Mouse (Mus musculus): Measurements from ENCODE around the gene Rimbp2. TPM values are rescaled to one million over a fixed set of nuclear protein-coding genes. Genes with fewer than 3 reads are reported as not detected.
"Not testable (repeated sequence)": the region's sequence is repeated elsewhere in the genome, so short reads cannot be mapped to it uniquely, and the experiment has no call there.

Gene Rimbp2
- polyA plus RNA-seq, 1 experiment from 2014 or later, result 0.17 TPM

- Histone ChIP-seq H3K4me2 (replicated peaks) (no peak overlapping the region), H3K9ac (no peak overlapping the region), H3K4me3 (replicated peaks) (no peak overlapping the region), H3K27me3 (0 out of 2 replicates have a peak, but pooled peaks cover 2% of the 10 kb centered on the region), H3K36me3 (no peaks in the 10 kb centered on the region), H3K27ac (replicated peaks) (no peak overlapping the region), H3K9me3 (replicated peaks) (no peaks in the 10 kb centered on the region), H3K4me1 (no peaks in the 10 kb centered on the region)
- WGBS, result 88% methylated on average over 6 of the region's 6 CpGs
- ATAC-seq (ENCODE audit: insufficient number of reproducible peaks, low FRiP score, low TSS enrichment, low read depth), result no peak
Measured at GRCm38 (mm10) chr5:128744351-128744750, 208.9 kb downstream of the Rimbp2 start.

- no peak overlapping the region for H3K4me2 ChIP-seq (replicated peaks)
- no peak overlapping the region for H3K9ac ChIP-seq
- no peak overlapping the region for H3K27ac ChIP-seq (replicated peaks)
- no peaks in the 10 kb centered on the region for H3K36me3 ChIP-seq
- 22% methylated on average over 8 of the region's 8 CpGs for WGBS
- H3K9me3 ChIP-seq (replicated peaks), result no peaks in the 10 kb centered on the region
- ATAC-seq (ENCODE audit: insufficient number of reproducible peaks, low FRiP score, low TSS enrichment, low read depth), result no peak
- peaks cover 6% of the 10 kb centered on the region for H3K27me3 ChIP-seq
- no peaks in the 10 kb centered on the region for H3K4me1 ChIP-seq
- H3K4me3 ChIP-seq (replicated peaks), result no peak overlapping the region
Measured at GRCm38 (mm10) chr5:128739838-128740171, 213.5 kb downstream of the Rimbp2 start.

- H3K4me1 ChIP-seq, result no peaks in the 10 kb centered on the region
- peaks cover 6% of the 10 kb centered on the region for H3K27me3 ChIP-seq
- H3K4me2 ChIP-seq (replicated peaks), result no peak overlapping the region
- H3K36me3 ChIP-seq, result no peaks in the 10 kb centered on the region
- H3K9me3 ChIP-seq (replicated peaks), result no peaks in the 10 kb centered on the region
- H3K4me3 ChIP-seq (replicated peaks), result no peak overlapping the region
- WGBS, result 23% methylated on average over 16 of the region's 17 CpGs
- ATAC-seq (ENCODE audit: insufficient number of reproducible peaks, low FRiP score, low TSS enrichment, low read depth), result no peak
- H3K27ac ChIP-seq (replicated peaks), result no peak overlapping the region
- H3K9ac ChIP-seq, result no peak overlapping the region
Measured at GRCm38 (mm10) chr5:128739168-128739837, 214.0 kb downstream of the Rimbp2 start.

- Histone ChIP-seq H3K4me2 (replicated peaks) (no peak overlapping the region), H3K36me3 (no peaks in the 10 kb centered on the region), H3K9ac (no peak overlapping the region), H3K4me3 (replicated peaks) (no peak overlapping the region), H3K27me3 (peaks cover 4% of the 10 kb centered on the region), H3K4me1 (no peaks in the 10 kb centered on the region), H3K9me3 (replicated peaks) (no peaks in the 10 kb centered on the region), H3K27ac (replicated peaks) (no peak overlapping the region)
- ATAC-seq (ENCODE audit: insufficient number of reproducible peaks, low FRiP score, low TSS enrichment, low read depth), result no peak
- 76% methylated on average over 22 of the region's 22 CpGs for WGBS
Measured at GRCm38 (mm10) chr5:128735921-128736320, 217.4 kb downstream of the Rimbp2 start.

GRCm38 (mm10) chr5:128733955-128734354, 219.3 kb downstream of the Rimbp2 start:
- ATAC-seq (ENCODE audit: insufficient number of reproducible peaks, low FRiP score, low TSS enrichment, low read depth), result no peak
- WGBS, result 2% methylated on average over 6 of the region's 6 CpGs
- no peak overlapping the region for H3K9ac ChIP-seq

GRCm38 (mm10) chr5:128732416-128733014, 220.8 kb downstream of the Rimbp2 start:
- no peak overlapping the region for H3K27ac ChIP-seq (replicated peaks)
- no peaks in the 10 kb centered on the region; the same call in none of the 2 replicates for H3K27me3 ChIP-seq
- no peak overlapping the region for H3K4me3 ChIP-seq (replicated peaks)
- no peak overlapping the region for H3K4me2 ChIP-seq (replicated peaks)
- no peaks in the 10 kb centered on the region for H3K36me3 ChIP-seq
- no peaks in the 10 kb centered on the region for H3K9me3 ChIP-seq (replicated peaks)
- no peak overlapping the region for H3K9ac ChIP-seq
- no peak for ATAC-seq (ENCODE audit: insufficient number of reproducible peaks, low FRiP score, low TSS enrichment, low read depth)
- WGBS, result 66% methylated on average over 11 of the region's 11 CpGs
- no peaks in the 10 kb centered on the region for H3K4me1 ChIP-seq

More at GRCm38 (mm10) chr5:128733955-128734354, 219.3 kb downstream of the Rimbp2 start:
- no peaks in the 10 kb centered on the region for H3K9me3 ChIP-seq (replicated peaks)
- no peak overlapping the region for H3K4me3 ChIP-seq (replicated peaks)
- no peak overlapping the region for H3K4me2 ChIP-seq (replicated peaks)
- H3K4me1 ChIP-seq, result no peaks in the 10 kb centered on the region
- peaks cover under 1% of the 10 kb centered on the region for H3K27me3 ChIP-seq
- no peak overlapping the region for H3K27ac ChIP-seq (replicated peaks)
- H3K36me3 ChIP-seq, result no peaks in the 10 kb centered on the region

- no peak overlapping the region for H3K9ac ChIP-seq
- H3K27ac ChIP-seq (replicated peaks), result no peak overlapping the region
- no peak overlapping the region for H3K4me2 ChIP-seq (replicated peaks)
- WGBS, result 47% methylated on average over 5 of the region's 5 CpGs
- no peaks in the 10 kb centered on the region; the same call in 1 of the 2 replicates for H3K27me3 ChIP-seq
- H3K9me3 ChIP-seq (replicated peaks), result no peaks in the 10 kb centered on the region
- H3K36me3 ChIP-seq, result no peaks in the 10 kb centered on the region
- H3K4me3 ChIP-seq (replicated peaks), result no peak overlapping the region
- no peaks in the 10 kb centered on the region for H3K4me1 ChIP-seq
- ATAC-seq (ENCODE audit: insufficient number of reproducible peaks, low FRiP score, low TSS enrichment, low read depth), result no peak
Measured at GRCm38 (mm10) chr5:128730634-128731033, 222.7 kb downstream of the Rimbp2 start.

- no peaks in the 10 kb centered on the region for H3K27me3 ChIP-seq
- no peak overlapping the region for H3K4me3 ChIP-seq (replicated peaks)
- H3K9ac ChIP-seq, result no peak overlapping the region
- no peak overlapping the region for H3K27ac ChIP-seq (replicated peaks)
- H3K4me2 ChIP-seq (replicated peaks), result no peak overlapping the region
- ATAC-seq (ENCODE audit: insufficient number of reproducible peaks, low FRiP score, low TSS enrichment, low read depth), result no peak
- no peaks in the 10 kb centered on the region for H3K36me3 ChIP-seq
- 73% methylated on average over 5 of the region's 5 CpGs for WGBS
- H3K9me3 ChIP-seq (replicated peaks), result no peaks in the 10 kb centered on the region
- no peaks in the 10 kb centered on the region for H3K4me1 ChIP-seq
Measured at GRCm38 (mm10) chr5:128729341-128729740, 223.9 kb downstream of the Rimbp2 start.

- not testable (repeated sequence) for H3K27me3 ChIP-seq; H3K4me2 ChIP-seq (replicated peaks); H3K27ac ChIP-seq (replicated peaks); H3K4me3 ChIP-seq (replicated peaks); H3K9me3 ChIP-seq (replicated peaks); H3K9ac ChIP-seq; H3K36me3 ChIP-seq; H3K4me1 ChIP-seq; ATAC-seq (ENCODE audit: insufficient number of reproducible peaks, low FRiP score, low TSS enrichment, low read depth)
- 88% methylated on average over 11 of the region's 11 CpGs for WGBS
Measured at GRCm38 (mm10) chr5:128720461-128720860, 232.8 kb downstream of the Rimbp2 start.

GRCm38 (mm10) chr5:128715171-128715570, 238.1 kb downstream of the Rimbp2 start:
- no peaks in the 10 kb centered on the region for H3K27me3 ChIP-seq
- no peaks in the 10 kb centered on the region for H3K36me3 ChIP-seq
- no peaks in the 10 kb centered on the region for H3K4me1 ChIP-seq
- ATAC-seq (ENCODE audit: insufficient number of reproducible peaks, low FRiP score, low TSS enrichment, low read depth), result no peak
- no peak overlapping the region for H3K4me2 ChIP-seq (replicated peaks)
- no peak overlapping the region for H3K27ac ChIP-seq (replicated peaks)
- H3K9me3 ChIP-seq (replicated peaks), result no peaks in the 10 kb centered on the region
- no peak overlapping the region for H3K9ac ChIP-seq
- 73% methylated on average over 16 of the region's 16 CpGs for WGBS
- H3K4me3 ChIP-seq (replicated peaks), result no peak overlapping the region

GRCm38 (mm10) chr5:128711847-128712246, 241.4 kb downstream of the Rimbp2 start:
- Histone ChIP-seq H3K36me3 (no peaks in the 10 kb centered on the region), H3K4me2 (replicated peaks) (no peak overlapping the region), H3K4me3 (replicated peaks) (no peak overlapping the region), H3K27me3 (no peaks in the 10 kb centered on the region), H3K9ac (no peak overlapping the region), H3K27ac (replicated peaks) (no peak overlapping the region), H3K9me3 (replicated peaks) (no peaks in the 10 kb centered on the region), H3K4me1 (no peaks in the 10 kb centered on the region)
- WGBS, result 82% methylated on average over 6 of the region's 6 CpGs
- no peak for ATAC-seq (ENCODE audit: insufficient number of reproducible peaks, low FRiP score, low TSS enrichment, low read depth)

- ATAC-seq (ENCODE audit: insufficient number of reproducible peaks, low FRiP score, low TSS enrichment, low read depth), result no peak
- H3K4me2 ChIP-seq (replicated peaks), result no peak overlapping the region
- H3K9ac ChIP-seq, result no peak overlapping the region
- 30% methylated on average over 8 of the region's 8 CpGs for WGBS
- H3K4me1 ChIP-seq, result no peaks in the 10 kb centered on the region
- no peaks in the 10 kb centered on the region for H3K27me3 ChIP-seq
- no peak overlapping the region for H3K27ac ChIP-seq (replicated peaks)
- H3K4me3 ChIP-seq (replicated peaks), result no peak overlapping the region
- no peaks in the 10 kb centered on the region for H3K36me3 ChIP-seq
- no peaks in the 10 kb centered on the region for H3K9me3 ChIP-seq (replicated peaks)
Measured at GRCm38 (mm10) chr5:128710596-128710995, 242.7 kb downstream of the Rimbp2 start.

Measured in embryonic facial prominence, embryonic 15.5 days (tissue).